Mouse (Mus musculus): Measurements from ENCODE around the gene Lrrc75b.

- no peak for TF ChIP-seq ZNF384 (IDR thresholded peaks at IDR 0.05; ENCODE audit: low read depth, low read length)
- TF ChIP-seq ZC3H11A (IDR thresholded peaks at IDR 0.05; ENCODE audit: borderline replicate concordance, low read depth, low read length), result no peak
- TF ChIP-seq MAFK (IDR thresholded peaks at IDR 0.05; ENCODE audit: insufficient read depth, low read depth, low read length), result no peak
Observed at GRCm38 (mm10) chr10:75605162-75605846, 45.2 kb upstream of the Lrrc75b start.

Measured in ES-E14 (cell line).